Mouse (Mus musculus): ENCODE data around the gene Fcgrt.

- TF ChIP-seq CTCF (conservative IDR thresholded peaks at IDR 0.05; ENCODE audit: insufficient read depth, insufficient read length, low read depth, low read length) (peak; percentile 87), POLR2A (IDR thresholded peaks at IDR 0.05; ENCODE audit: low read depth, low read length) (no peak)
Measured at GRCm38 (mm10) chr7:45068000-45068318, 35.7 kb downstream of the Fcgrt start.

All from kidney, adult 2 months (tissue).